Mouse (Mus musculus): ENCODE measurements around the gene Sec24b. TPM values are rescaled to one million over a fixed set of nuclear protein-coding genes. Genes with fewer than 3 reads are reported as not detected.

Gene Sec24b
- polyA plus RNA-seq, 1 experiment from 2014 or later = 10.9 TPM

DNA sequence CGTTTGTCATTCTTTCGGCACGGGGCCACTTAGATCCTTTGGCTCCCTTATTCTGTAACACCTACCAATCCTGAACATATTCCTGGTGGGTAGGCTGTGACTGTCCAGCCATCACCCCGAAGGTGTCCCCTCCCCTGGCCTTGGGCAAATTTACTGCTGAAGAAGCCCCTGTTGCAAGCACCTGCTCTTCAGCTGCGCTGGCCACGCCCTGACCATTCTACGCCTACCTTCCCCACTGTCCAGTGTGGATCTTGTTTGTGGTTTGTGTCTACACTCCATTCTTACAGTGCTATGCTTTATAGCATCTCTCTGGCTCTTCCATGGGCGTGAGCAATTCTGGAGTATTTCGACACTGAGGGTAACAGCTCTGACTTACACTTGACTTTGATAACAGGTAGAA, 27.3 kb upstream of the Sec24b start:
- no peak overlapping the region for H3K27ac ChIP-seq (replicated peaks)
- TF ChIP-seq CTCF (IDR thresholded peaks at IDR 0.05; ENCODE audit: low read depth) (no peak), EP300 (optimal IDR thresholded peaks at IDR 0.05) (no peak)
- ATAC-seq (ENCODE audit: low FRiP score, low TSS enrichment) = no peak

DNA sequence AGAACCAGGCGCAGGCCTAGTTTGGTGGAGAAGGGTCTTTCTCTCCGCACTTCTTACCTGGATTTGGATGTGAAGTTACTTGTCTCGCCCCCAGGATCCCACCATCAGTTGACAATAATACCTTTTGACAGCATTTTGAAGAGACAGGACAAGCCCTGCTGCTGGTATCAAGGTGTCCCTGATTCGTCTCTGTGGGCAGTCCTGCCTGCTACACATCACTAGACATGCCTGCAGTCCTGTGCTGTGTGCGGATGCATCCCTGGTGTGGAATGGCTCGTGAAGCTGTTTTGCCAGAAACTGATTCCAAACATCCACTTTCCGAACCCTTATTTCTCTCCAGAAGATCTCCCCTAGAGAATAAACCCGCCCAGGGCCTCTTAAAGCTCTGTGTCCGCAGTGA, 26.1 kb upstream of the Sec24b start:
- 78% methylated on average over 9 of the region's 9 CpGs for WGBS
- H3K9ac ChIP-seq (ENCODE audit: low read length) = no peak overlapping the region
- H3K27me3 ChIP-seq (ENCODE audit: control insufficient read depth, insufficient read depth, low read length) = no peaks in the 10 kb centered on the region
- no peak overlapping the region for H3K4me3 ChIP-seq (ENCODE audit: low read depth, low read length)
- H3K9me3 ChIP-seq (ENCODE audit: control insufficient read depth, low read length) = no peaks in the 10 kb centered on the region
- no peaks in the 10 kb centered on the region for H3K36me3 ChIP-seq (ENCODE audit: control insufficient read depth, insufficient read depth, low read length)
- DNase-seq (ENCODE audit: low spot score) (no peak), ATAC-seq (ENCODE audit: low FRiP score, low TSS enrichment) (no peak)
- TF ChIP-seq CTCF (IDR thresholded peaks at IDR 0.05; ENCODE audit: low read depth) = no peak
- TF ChIP-seq EP300 (optimal IDR thresholded peaks at IDR 0.05) = no peak
- H3K27ac ChIP-seq (replicated peaks) = no peak overlapping the region
- H3K4me2 ChIP-seq (replicated peaks; ENCODE audit: low read depth) = no peak overlapping the region
- no peaks in the 10 kb centered on the region for H3K4me1 ChIP-seq (replicated peaks; ENCODE audit: control insufficient read depth, insufficient read depth)

More for the DNA sequence above, 27.3 kb upstream of the Sec24b start:
- WGBS = 85% methylated on average over 9 of the region's 9 CpGs
- Histone ChIP-seq H3K36me3 (ENCODE audit: control insufficient read depth, insufficient read depth, low read length) (no peaks in the 10 kb centered on the region), H3K9me3 (ENCODE audit: control insufficient read depth, low read length) (no peaks in the 10 kb centered on the region), H3K27me3 (ENCODE audit: control insufficient read depth, insufficient read depth, low read length) (no peaks in the 10 kb centered on the region), H3K4me3 (ENCODE audit: low read depth, low read length) (no peak overlapping the region), H3K9ac (ENCODE audit: low read length) (no peak overlapping the region), H3K4me1 (replicated peaks; ENCODE audit: control insufficient read depth, insufficient read depth) (no peaks in the 10 kb centered on the region), H3K4me2 (replicated peaks; ENCODE audit: low read depth) (no peak overlapping the region)
- no peak for DNase-seq (ENCODE audit: low spot score)

DNA sequence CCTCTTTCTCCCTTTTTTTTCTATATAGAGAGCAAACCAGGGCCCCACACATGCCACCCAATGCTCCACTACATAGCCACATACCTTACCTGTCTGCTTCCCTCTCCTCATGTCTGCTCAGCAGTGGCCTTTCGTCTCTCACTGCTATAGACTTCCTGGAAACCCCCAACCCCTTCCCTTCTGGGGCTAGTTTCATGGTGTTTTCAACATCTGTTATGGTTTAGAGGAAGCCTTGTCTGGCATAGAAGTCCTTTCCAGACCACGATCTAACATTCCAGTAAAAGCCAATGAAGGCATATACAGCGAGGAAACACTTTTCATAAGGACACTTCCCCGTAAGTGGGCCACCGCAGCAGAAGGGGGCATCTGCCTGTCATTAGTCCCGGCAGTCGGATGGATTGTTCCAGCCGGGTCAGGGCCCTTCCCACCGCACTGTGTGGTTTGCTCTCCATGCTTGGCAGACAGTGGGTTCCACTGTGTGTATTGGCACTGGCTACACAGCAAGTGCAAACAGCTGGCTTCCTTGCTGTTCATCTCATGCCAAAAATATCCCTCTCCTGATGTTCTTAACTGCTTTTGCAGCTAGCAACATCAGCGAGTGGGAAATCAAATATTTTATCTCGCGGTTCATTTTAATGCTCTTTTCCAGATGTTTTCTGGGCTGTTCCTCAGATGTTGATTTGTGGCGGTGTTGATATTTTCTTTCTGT, 25.2 kb upstream of the Sec24b start:
- H3K27ac ChIP-seq (replicated peaks) = no peak overlapping the region
- ATAC-seq (ENCODE audit: low FRiP score, low TSS enrichment) (no peak), DNase-seq (ENCODE audit: low spot score) (no peak)
- no peak overlapping the region for H3K4me2 ChIP-seq (replicated peaks; ENCODE audit: low read depth)
- H3K4me3 ChIP-seq (ENCODE audit: low read depth, low read length) = no peak overlapping the region
- H3K9ac ChIP-seq (ENCODE audit: low read length) = no peak overlapping the region
- H3K27me3 ChIP-seq (ENCODE audit: control insufficient read depth, insufficient read depth, low read length) = no peaks in the 10 kb centered on the region
- no peaks in the 10 kb centered on the region for H3K9me3 ChIP-seq (ENCODE audit: control insufficient read depth, low read length)
- WGBS = 62% methylated on average over 13 of the region's 13 CpGs
- no peaks in the 10 kb centered on the region for H3K36me3 ChIP-seq (ENCODE audit: control insufficient read depth, insufficient read depth, low read length)
- H3K4me1 ChIP-seq (replicated peaks; ENCODE audit: control insufficient read depth, insufficient read depth) = no peaks in the 10 kb centered on the region
- no peak for TF ChIP-seq CTCF (IDR thresholded peaks at IDR 0.05; ENCODE audit: low read depth)
- TF ChIP-seq EP300 (optimal IDR thresholded peaks at IDR 0.05) = no peak

DNA sequence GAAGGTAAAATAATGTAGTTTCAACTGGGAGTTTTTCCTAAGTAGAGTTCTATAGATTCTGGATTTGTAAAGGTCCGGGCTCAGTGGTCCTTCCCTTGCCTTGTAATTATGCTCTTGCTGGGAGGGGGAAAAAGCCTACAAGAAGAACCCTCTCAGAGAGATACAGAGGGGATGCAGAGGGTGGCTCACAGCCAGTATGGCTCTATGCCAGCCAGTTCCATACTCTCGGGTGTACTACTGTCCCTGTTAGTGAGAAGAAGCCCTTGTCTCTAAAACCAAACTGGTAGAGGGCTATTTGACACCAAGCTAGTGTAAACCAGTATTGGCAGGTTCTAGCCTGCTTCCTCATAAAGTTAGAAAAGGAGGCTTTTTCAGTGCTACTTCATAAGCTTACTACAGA, 22.0 kb upstream of the Sec24b start:
- Histone ChIP-seq H3K4me2 (replicated peaks; ENCODE audit: low read depth) (no peak overlapping the region), H3K4me3 (ENCODE audit: low read depth, low read length) (no peak overlapping the region), H3K27ac (replicated peaks) (no peak overlapping the region), H3K36me3 (ENCODE audit: control insufficient read depth, insufficient read depth, low read length) (no peaks in the 10 kb centered on the region), H3K9ac (ENCODE audit: low read length) (no peak overlapping the region), H3K9me3 (ENCODE audit: control insufficient read depth, low read length) (no peaks in the 10 kb centered on the region), H3K4me1 (replicated peaks; ENCODE audit: control insufficient read depth, insufficient read depth) (no peaks in the 10 kb centered on the region), H3K27me3 (ENCODE audit: control insufficient read depth, insufficient read depth, low read length) (no peaks in the 10 kb centered on the region)
- WGBS = 50% methylated on average over 2 of the region's 2 CpGs
- TF ChIP-seq EP300 (optimal IDR thresholded peaks at IDR 0.05) (no peak), CTCF (IDR thresholded peaks at IDR 0.05; ENCODE audit: low read depth) (no peak)
- no peak for DNase-seq (ENCODE audit: low spot score)
- no peak for ATAC-seq (ENCODE audit: low FRiP score, low TSS enrichment)

DNA sequence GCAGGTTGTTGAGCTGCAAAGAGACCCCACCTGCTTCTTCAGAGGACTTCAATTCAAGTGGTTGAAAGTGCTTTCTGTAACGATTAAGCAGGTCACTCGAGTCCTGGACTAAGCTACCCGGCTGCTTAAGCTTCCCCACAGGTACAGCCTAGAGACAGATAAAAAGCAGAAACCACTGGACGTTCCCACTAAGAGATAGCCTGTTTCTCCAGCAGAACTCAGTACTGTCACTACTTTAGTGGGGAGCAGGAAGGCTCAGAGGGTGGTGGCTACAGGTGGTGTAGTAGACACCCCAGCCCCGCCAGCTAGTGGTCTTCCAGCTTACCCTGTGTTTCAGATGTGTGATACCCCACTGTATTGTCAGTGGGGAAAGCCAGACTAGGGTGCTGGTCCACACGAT, 19.3 kb upstream of the Sec24b start:
- no peak overlapping the region for H3K4me3 ChIP-seq (ENCODE audit: low read depth, low read length)
- H3K9ac ChIP-seq (ENCODE audit: low read length) = no peak overlapping the region
- ATAC-seq (ENCODE audit: low FRiP score, low TSS enrichment) (no peak), DNase-seq (ENCODE audit: low spot score) (no peak)
- H3K4me2 ChIP-seq (replicated peaks; ENCODE audit: low read depth) = no peak overlapping the region
- H3K4me1 ChIP-seq (replicated peaks; ENCODE audit: control insufficient read depth, insufficient read depth) = no peaks in the 10 kb centered on the region
- H3K27me3 ChIP-seq (ENCODE audit: control insufficient read depth, insufficient read depth, low read length) = no peaks in the 10 kb centered on the region
- H3K27ac ChIP-seq (replicated peaks) = no peak overlapping the region
- H3K36me3 ChIP-seq (ENCODE audit: control insufficient read depth, insufficient read depth, low read length) = no peaks in the 10 kb centered on the region
- H3K9me3 ChIP-seq (ENCODE audit: control insufficient read depth, low read length) = no peaks in the 10 kb centered on the region
- TF ChIP-seq EP300 (optimal IDR thresholded peaks at IDR 0.05) (no peak), CTCF (IDR thresholded peaks at IDR 0.05; ENCODE audit: low read depth) (no peak)
- WGBS = 78% methylated on average over 6 of the region's 6 CpGs

DNA sequence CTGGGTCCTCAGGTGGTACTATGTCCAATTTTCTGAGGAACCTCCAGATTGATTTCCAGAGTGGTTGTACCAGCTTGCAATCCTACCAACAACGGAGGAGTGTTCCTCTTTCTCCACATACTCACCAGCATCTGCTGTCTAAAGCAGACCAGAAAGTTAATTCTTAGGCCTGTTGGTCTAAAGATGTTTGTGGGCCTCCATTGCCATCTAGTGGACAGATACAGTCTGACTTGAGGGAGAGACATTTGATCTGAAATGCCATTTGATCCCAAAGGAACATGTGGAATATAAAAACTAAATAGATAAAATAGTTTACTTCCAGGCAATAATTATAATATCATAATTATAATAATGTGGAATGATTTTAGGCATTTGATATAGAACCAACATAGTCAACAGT, 18.4 kb upstream of the Sec24b start:
- H3K4me1 ChIP-seq (replicated peaks; ENCODE audit: control insufficient read depth, insufficient read depth) = no peaks in the 10 kb centered on the region
- no peaks in the 10 kb centered on the region for H3K36me3 ChIP-seq (ENCODE audit: control insufficient read depth, insufficient read depth, low read length)
- TF ChIP-seq EP300 (optimal IDR thresholded peaks at IDR 0.05) = no peak
- TF ChIP-seq CTCF (IDR thresholded peaks at IDR 0.05; ENCODE audit: low read depth) = peak; percentile 96
- no peak overlapping the region for H3K4me3 ChIP-seq (ENCODE audit: low read depth, low read length)
- no peak overlapping the region for H3K27ac ChIP-seq (replicated peaks)
- 9% methylated on average over 1 of the region's 1 CpGs for WGBS
- ATAC-seq (ENCODE audit: low FRiP score, low TSS enrichment) (no peak; the same call in 1 of the 2 replicates), DNase-seq (ENCODE audit: low spot score) (peak; percentile 62)
- H3K4me2 ChIP-seq (replicated peaks; ENCODE audit: low read depth) = no peak overlapping the region
- no peaks in the 10 kb centered on the region for H3K27me3 ChIP-seq (ENCODE audit: control insufficient read depth, insufficient read depth, low read length)
- H3K9ac ChIP-seq (ENCODE audit: low read length) = no peak overlapping the region
- no peaks in the 10 kb centered on the region for H3K9me3 ChIP-seq (ENCODE audit: control insufficient read depth, low read length)

Data from stomach, postnatal 0 days (tissue).